Mouse (Mus musculus) embryonic facial prominence, embryonic 13.5 days (tissue): ENCODE measurements around the gene Hck. TPM values are rescaled to one million over a fixed set of nuclear protein-coding genes. Genes with fewer than 3 reads are reported as not detected.

Source experiments
- ATAC-seq: fragments of 200-750 bp; cut with Nextera tagmentation; 2 replicates; pipeline ENCODE4 v1.8.0; 2017; ENCODE audit warnings: low read depth; ENCODE audit not compliant: insufficient number of reproducible peaks, insufficient read depth, low FRiP score, low TSS enrichment
- H3K27ac ChIP-seq: fragments of 300-500 bp; sonication (generic); 2 replicates; pipeline ENCODE4 v1.5.1; 2015; ENCODE audit warnings: moderate library complexity, mild to moderate bottlenecking, inconsistent platforms
- H3K27me3 ChIP-seq: fragments of 300-500 bp; sonication (generic); 2 replicates; pipeline ENCODE4 v1.6.1; 2015; ENCODE audit warnings: mild to moderate bottlenecking, inconsistent platforms
- H3K36me3 ChIP-seq: fragments of 300-500 bp; sonication (generic); 2 replicates; pipeline ENCODE4 v1.6.1; 2015; ENCODE audit warnings: mild to moderate bottlenecking, inconsistent platforms
- H3K4me1 ChIP-seq: fragments of 300-500 bp; sonication (generic); 2 replicates; pipeline ENCODE4 v1.6.1; 2015; ENCODE audit warnings: inconsistent platforms
- H3K4me2 ChIP-seq: fragments of 300-500 bp; sonication (generic); 2 replicates; pipeline ENCODE4 v1.6.1; 2015; ENCODE audit warnings: moderate library complexity, mild to moderate bottlenecking, inconsistent platforms
- H3K4me3 ChIP-seq: fragments of 300-500 bp; sonication (generic); 2 replicates; pipeline ENCODE4 v1.5.1; 2015; ENCODE audit warnings: mild to moderate bottlenecking, inconsistent platforms
- H3K9ac ChIP-seq: fragments of 300-500 bp; sonication (generic); 2 replicates; pipeline ENCODE4 v1.6.1; 2015; ENCODE audit warnings: mild to moderate bottlenecking, inconsistent platforms
- H3K9me3 ChIP-seq: fragments of 300-500 bp; sonication (generic); 2 replicates; pipeline ENCODE4 v1.6.1; 2016; ENCODE audit warnings: inconsistent platforms
- WGBS: fragments of 180-500 bp; shearing (Covaris S2); methylation state at CpG from one replicate; pipeline ENCODE4 v1.1.7; 2015; ENCODE audit warnings: mixed read lengths; 5-methylcytosine and 5-hydroxymethylcytosine counted together
- polyA plus RNA-seq: library from polyadenylated mRNA; unstranded; fragments of >200 nt; fragmentation: Nextera tagmentation; extraction: Ambion mirVana; gene quantifications from 2 replicates; pipeline ENCODE4 v1.2.1, GENCODE M21; 2015

The Hck gene
- polyA plus RNA-seq, 1 experiment from 2014 or later, result 8.0 TPM

GRCm38 (mm10) chr2:153136211-153136610 is 27.9 kb downstream of the Hck start:
- WGBS, result 46% methylated on average over 4 of the region's 4 CpGs
- H3K4me3 ChIP-seq, result no peak overlapping the region
- no peaks in the 10 kb centered on the region for H3K27me3 ChIP-seq
- H3K9me3 ChIP-seq, result no peaks in the 10 kb centered on the region
- no peak overlapping the region for H3K27ac ChIP-seq
- no peak for ATAC-seq
- H3K4me1 ChIP-seq, result peaks cover 10% of the 10 kb centered on the region
- no peak overlapping the region for H3K9ac ChIP-seq
- no peak overlapping the region for H3K4me2 ChIP-seq
- no peaks in the 10 kb centered on the region for H3K36me3 ChIP-seq

- no peak overlapping the region for H3K4me2 ChIP-seq
- no peak overlapping the region for H3K9ac ChIP-seq
- no peaks in the 10 kb centered on the region; the same call in 1 of the 2 replicates for H3K27me3 ChIP-seq
- WGBS, result 77% methylated on average over 7 of the region's 7 CpGs
- no peaks in the 10 kb centered on the region for H3K9me3 ChIP-seq
- H3K4me1 ChIP-seq, result peaks cover 17% of the 10 kb centered on the region
- no peak overlapping the region for H3K27ac ChIP-seq
- no peaks in the 10 kb centered on the region for H3K36me3 ChIP-seq
- no peak for ATAC-seq
- no peak overlapping the region for H3K4me3 ChIP-seq
Observed at GRCm38 (mm10) chr2:153139158-153139557, 30.9 kb downstream of the Hck start.

- H3K36me3 ChIP-seq, result no peaks in the 10 kb centered on the region
- no peak overlapping the region for H3K4me3 ChIP-seq
- H3K9ac ChIP-seq, result no peak overlapping the region
- H3K9me3 ChIP-seq, result no peaks in the 10 kb centered on the region
- H3K4me1 ChIP-seq, result peaks cover 17% of the 10 kb centered on the region
- H3K4me2 ChIP-seq, result no peak overlapping the region
- 0 out of 2 replicates have a peak, but pooled peaks have one; percentile 56 for ATAC-seq
- peak overlapping the region; percentile 60 for H3K27ac ChIP-seq
- 9% methylated on average over 9 of the region's 9 CpGs for WGBS
- no peaks in the 10 kb centered on the region; the same call in 1 of the 2 replicates for H3K27me3 ChIP-seq
Observed at GRCm38 (mm10) chr2:153139996-153140613, 31.8 kb downstream of the Hck start.

GRCm38 (mm10) chr2:153142620-153143199 is 34.4 kb downstream of the Hck start:
- no peak overlapping the region for H3K27ac ChIP-seq
- H3K4me1 ChIP-seq, result peaks cover 17% of the 10 kb centered on the region
- WGBS, result 35% methylated on average over 10 of the region's 10 CpGs
- no peak overlapping the region for H3K4me3 ChIP-seq
- H3K9me3 ChIP-seq, result no peaks in the 10 kb centered on the region
- H3K36me3 ChIP-seq, result no peaks in the 10 kb centered on the region
- no peak overlapping the region for H3K4me2 ChIP-seq
- H3K27me3 ChIP-seq, result no peaks in the 10 kb centered on the region; the same call in 1 of the 2 replicates
- no peak overlapping the region for H3K9ac ChIP-seq
- no peak for ATAC-seq

- 68% methylated on average over 5 of the region's 5 CpGs for WGBS
- Histone ChIP-seq H3K4me3 (no peak overlapping the region), H3K4me1 (peaks cover 9% of the 10 kb centered on the region), H3K9ac (no peak overlapping the region), H3K9me3 (no peaks in the 10 kb centered on the region), H3K27ac (no peak overlapping the region), H3K27me3 (no peaks in the 10 kb centered on the region; the same call in 1 of the 2 replicates), H3K36me3 (no peaks in the 10 kb centered on the region), H3K4me2 (no peak overlapping the region)
- no peak for ATAC-seq
Observed at GRCm38 (mm10) chr2:153145346-153145745, 37.1 kb downstream of the Hck start.

- H3K9me3 ChIP-seq, result no peaks in the 10 kb centered on the region
- WGBS, result 75% methylated on average over 3 of the region's 3 CpGs
- no peak overlapping the region for H3K4me2 ChIP-seq
- no peak overlapping the region for H3K27ac ChIP-seq
- H3K36me3 ChIP-seq, result no peaks in the 10 kb centered on the region
- ATAC-seq, result no peak
- H3K9ac ChIP-seq, result no peak overlapping the region
- no peak overlapping the region for H3K4me3 ChIP-seq
- H3K27me3 ChIP-seq, result no peaks in the 10 kb centered on the region; the same call in 1 of the 2 replicates
- H3K4me1 ChIP-seq, result peaks cover 5% of the 10 kb centered on the region; the same call in 1 of the 2 replicates
Observed at GRCm38 (mm10) chr2:153147236-153147635, 39.0 kb downstream of the Hck start.

GRCm38 (mm10) chr2:153147715-153148114 is 39.4 kb downstream of the Hck start:
- Histone ChIP-seq H3K4me3 (no peak overlapping the region), H3K36me3 (no peaks in the 10 kb centered on the region), H3K4me2 (no peak overlapping the region), H3K27me3 (no peaks in the 10 kb centered on the region; the same call in 1 of the 2 replicates), H3K9me3 (no peaks in the 10 kb centered on the region), H3K27ac (no peak overlapping the region), H3K4me1 (peaks cover under 1% of the 10 kb centered on the region; the same call in 1 of the 2 replicates), H3K9ac (no peak overlapping the region)
- ATAC-seq, result no peak
- 16% methylated on average over 3 of the region's 3 CpGs for WGBS

- Histone ChIP-seq H3K36me3 (no peaks in the 10 kb centered on the region), H3K9ac (no peak overlapping the region), H3K4me1 (no peaks in the 10 kb centered on the region), H3K4me2 (no peak overlapping the region), H3K4me3 (no peak overlapping the region), H3K27me3 (0 out of 2 replicates have a peak, but pooled peaks cover 4% of the 10 kb centered on the region), H3K9me3 (no peaks in the 10 kb centered on the region), H3K27ac (no peak overlapping the region)
- ATAC-seq, result no peak
- WGBS, result 71% methylated on average over 3 of the region's 3 CpGs
Observed at GRCm38 (mm10) chr2:153149742-153150141, 41.5 kb downstream of the Hck start.

- H3K9ac ChIP-seq, result no peak overlapping the region
- no peaks in the 10 kb centered on the region for H3K4me1 ChIP-seq
- ATAC-seq, result no peak
- no peaks in the 10 kb centered on the region for H3K9me3 ChIP-seq
- no peak overlapping the region for H3K4me2 ChIP-seq
- H3K36me3 ChIP-seq, result no peaks in the 10 kb centered on the region
- H3K27ac ChIP-seq, result no peak overlapping the region
- no peak overlapping the region for H3K4me3 ChIP-seq
- 81% methylated on average over 7 of the region's 7 CpGs for WGBS
- H3K27me3 ChIP-seq, result 0 out of 2 replicates have a peak, but pooled peaks cover 4% of the 10 kb centered on the region
Observed at GRCm38 (mm10) chr2:153151026-153151425, 42.8 kb downstream of the Hck start.

GRCm38 (mm10) chr2:153151926-153152665 is 43.8 kb downstream of the Hck start:
- no peak for ATAC-seq
- Histone ChIP-seq H3K9ac (no peak overlapping the region), H3K27me3 (0 out of 2 replicates have a peak, but pooled peaks cover 4% of the 10 kb centered on the region), H3K9me3 (no peaks in the 10 kb centered on the region), H3K27ac (no peak overlapping the region), H3K36me3 (no peaks in the 10 kb centered on the region), H3K4me2 (no peak overlapping the region), H3K4me3 (no peak overlapping the region), H3K4me1 (no peaks in the 10 kb centered on the region)
- WGBS, result 77% methylated on average over 8 of the region's 8 CpGs

GRCm38 (mm10) chr2:153153033-153153450 is 44.8 kb downstream of the Hck start:
- Histone ChIP-seq H3K27me3 (0 out of 2 replicates have a peak, but pooled peaks cover 4% of the 10 kb centered on the region), H3K4me2 (no peak overlapping the region), H3K9ac (no peak overlapping the region), H3K4me3 (no peak overlapping the region), H3K27ac (no peak overlapping the region), H3K4me1 (no peaks in the 10 kb centered on the region), H3K36me3 (no peaks in the 10 kb centered on the region), H3K9me3 (no peaks in the 10 kb centered on the region)
- ATAC-seq, result no peak
- WGBS, result 78% methylated on average over 4 of the region's 4 CpGs
